Mouse (Mus musculus): ENCODE measurements around the gene Pnrc1. TPM values are rescaled to one million over a fixed set of nuclear protein-coding genes. Genes with fewer than 3 reads are reported as not detected.
"Not testable (repeated sequence)": the region's sequence is repeated elsewhere in the genome, so short reads cannot be mapped to it uniquely, and the experiment has no call there.

Gene Pnrc1
- 100 to 1,000 TPM; 160 to 193 TPM for total RNA-seq (2021)
- long read RNA-seq, experiment 1, transcript Pnrc1-201 (2 exons, 1,648 nt): major isoform, 43 of 46 reads
- long read RNA-seq, experiment 1, partial matches to known transcripts: 1 of 46 reads
- long read RNA-seq, experiment 1, other reads (novel, unspliced or antisense): 1 of 46 reads
- long read RNA-seq, experiment 2, transcript Pnrc1-201 (2 exons, 1,648 nt): major isoform, 43 of 48 reads
- long read RNA-seq, experiment 2, partial matches to known transcripts: 0 of 48 reads
- long read RNA-seq, experiment 2, other reads (novel, unspliced or antisense): 5 of 48 reads

DNA sequence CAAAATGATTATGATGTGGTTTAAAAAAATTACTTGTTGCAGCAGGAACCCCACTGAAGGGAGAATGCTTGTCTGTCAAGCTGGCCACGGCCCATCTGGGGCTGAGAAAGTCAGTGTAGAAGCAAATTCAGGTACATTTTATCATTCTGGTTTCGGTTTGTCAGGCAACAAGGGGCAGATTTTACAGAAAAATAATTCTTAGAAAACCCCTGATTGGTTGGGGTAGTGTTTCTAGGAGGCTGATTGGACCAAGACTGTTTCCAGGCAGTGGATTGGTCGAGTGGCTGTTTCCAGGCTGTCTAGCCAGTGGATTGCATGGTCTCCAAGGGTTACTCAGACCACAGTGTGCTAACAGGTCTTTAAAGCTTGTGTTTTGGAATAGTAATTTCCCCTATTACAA lies at the start of gene Pnrc1:
TSS of gene Pnrc1 (minus strand) at position 162 of the 400 bp plus-strand sequence.
- DNase-seq: peak; percentile 58 to 80

GRCm38 (mm10) chr4:33337999-33338398 lies 48.0 kb upstream of the Pnrc1 start:
- no peak for DNase-seq

GRCm38 (mm10) chr4:33332956-33333455 lies 43.0 kb upstream of the Pnrc1 start:
- no peak for DNase-seq

DNA sequence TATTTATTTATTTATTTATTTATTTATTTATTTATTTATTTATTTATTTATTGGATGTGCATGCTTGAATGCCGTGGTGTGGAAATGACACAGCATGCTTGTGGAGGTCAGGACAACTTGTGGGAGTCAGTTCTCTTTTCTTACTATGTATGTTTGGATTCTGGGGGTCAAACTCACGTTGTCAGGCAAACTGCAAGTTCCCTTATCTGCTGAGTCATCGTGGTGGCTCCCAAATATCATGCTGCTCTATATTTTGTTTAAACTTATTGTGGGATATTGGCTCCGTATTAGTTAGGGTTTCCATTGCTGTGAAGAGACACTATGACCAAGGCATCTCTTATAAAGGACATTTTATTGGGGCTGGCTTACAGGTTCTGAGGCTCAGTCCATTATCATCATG lies 41.2 kb upstream of the Pnrc1 start:
- no peak for DNase-seq

DNA sequence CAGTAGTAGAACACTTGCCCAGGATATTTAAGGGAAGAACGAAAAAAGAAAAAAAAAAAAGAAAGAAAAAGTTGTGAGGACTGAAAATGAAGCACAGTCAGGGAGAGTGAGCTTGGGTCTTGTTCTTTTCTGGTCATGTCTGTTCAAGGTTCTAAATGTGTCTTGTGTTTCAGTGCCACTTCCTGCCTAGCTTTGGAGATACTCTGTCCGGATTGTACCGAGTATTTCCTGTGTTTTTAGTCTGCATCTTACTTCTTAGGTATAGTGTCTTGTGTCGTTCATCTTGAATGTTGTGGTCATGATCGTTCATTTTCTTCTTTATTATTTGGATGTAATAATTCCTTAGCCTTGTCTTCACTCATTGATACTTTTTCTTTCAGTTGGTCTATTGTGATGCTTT lies 25.9 kb upstream of the Pnrc1 start:
- DNase-seq: no peak

- not testable (repeated sequence) for DNase-seq
These were observed 24.2 kb upstream of the Pnrc1 start for GRCm38 (mm10) chr4:33314150-33314549.

- no peak for DNase-seq
These were observed 21.0 kb upstream of the Pnrc1 start for GRCm38 (mm10) chr4:33310840-33311437.

DNA sequence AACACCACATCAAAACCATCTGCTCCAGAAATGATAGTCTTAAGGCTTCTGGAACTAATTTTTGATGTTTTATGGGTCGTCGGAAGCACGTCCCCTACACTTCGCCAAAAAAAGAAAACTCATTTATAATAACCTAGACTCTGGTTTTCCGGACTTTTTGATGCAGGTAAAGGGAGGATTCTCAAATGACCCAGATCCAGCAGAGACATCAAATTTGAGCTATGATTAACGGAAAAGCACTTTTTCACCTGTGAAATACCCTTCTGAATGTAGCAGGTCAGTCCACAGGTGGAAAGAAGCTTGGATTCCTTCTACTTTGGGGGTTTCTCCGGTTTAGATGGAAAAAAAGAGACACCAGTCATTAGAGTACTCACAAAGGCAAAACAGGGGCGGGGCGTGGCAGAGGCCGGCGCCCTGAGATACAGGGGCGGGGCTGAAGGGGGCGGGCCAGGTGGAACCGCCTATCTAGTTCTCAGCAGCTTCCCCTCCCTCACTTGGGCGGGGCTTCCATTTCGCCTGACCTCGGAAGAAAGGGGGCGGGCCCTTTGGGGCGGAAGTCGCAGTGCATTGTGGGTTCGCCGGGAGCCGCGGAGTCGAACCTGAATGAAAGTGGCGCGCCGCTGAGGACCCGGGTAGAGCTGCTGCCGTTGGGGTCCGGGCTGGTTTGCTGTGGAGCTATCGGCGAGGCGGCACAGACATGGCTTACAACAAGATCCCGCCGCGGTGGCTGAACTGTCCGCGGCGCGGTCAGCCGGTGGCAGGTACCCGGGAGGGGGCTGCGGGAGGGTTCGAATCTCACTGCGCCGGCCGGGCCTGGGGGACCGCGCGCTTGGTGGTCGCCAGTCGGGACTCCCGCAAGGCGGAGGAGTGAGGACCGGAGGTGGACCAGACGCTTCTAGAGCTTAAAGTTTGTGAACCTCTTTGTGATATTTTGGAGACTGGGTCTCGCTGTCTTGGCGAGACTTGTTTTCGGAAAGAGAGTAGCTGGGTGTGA lies 20.1 kb upstream of the Pnrc1 start, which contains the start of gene Rngtt:
TSS of gene Rngtt (plus strand) at position 548 of the 994 bp plus-strand sequence.
- peak; percentile 98 for DNase-seq

DNA sequence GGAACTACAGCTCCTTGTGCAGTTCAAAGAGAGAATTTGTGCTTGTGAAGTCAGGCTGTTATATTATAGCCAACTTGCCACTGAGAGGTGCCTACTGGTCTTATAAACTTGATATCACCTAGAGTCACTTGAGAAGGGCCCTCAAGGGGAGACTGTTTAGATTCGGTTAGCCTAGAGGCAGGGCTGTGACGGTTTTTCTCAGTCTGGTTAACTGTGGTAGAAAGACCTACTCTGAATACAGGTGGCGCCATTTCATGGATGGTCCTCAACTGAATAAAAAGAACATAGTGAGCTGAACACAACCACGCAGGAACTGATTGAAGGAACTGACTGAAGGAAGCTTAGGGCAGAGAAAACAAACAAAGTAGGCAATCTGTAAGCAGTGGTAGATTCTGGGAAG lies 17.2 kb upstream of the Pnrc1 start:
- no peak for DNase-seq

GRCm38 (mm10) chr4:33303057-33303456 lies 13.1 kb upstream of the Pnrc1 start:
- DNase-seq: no peak

- DNase-seq: not testable (repeated sequence)
These were observed 11.1 kb upstream of the Pnrc1 start for GRCm38 (mm10) chr4:33300891-33301665.

DNA sequence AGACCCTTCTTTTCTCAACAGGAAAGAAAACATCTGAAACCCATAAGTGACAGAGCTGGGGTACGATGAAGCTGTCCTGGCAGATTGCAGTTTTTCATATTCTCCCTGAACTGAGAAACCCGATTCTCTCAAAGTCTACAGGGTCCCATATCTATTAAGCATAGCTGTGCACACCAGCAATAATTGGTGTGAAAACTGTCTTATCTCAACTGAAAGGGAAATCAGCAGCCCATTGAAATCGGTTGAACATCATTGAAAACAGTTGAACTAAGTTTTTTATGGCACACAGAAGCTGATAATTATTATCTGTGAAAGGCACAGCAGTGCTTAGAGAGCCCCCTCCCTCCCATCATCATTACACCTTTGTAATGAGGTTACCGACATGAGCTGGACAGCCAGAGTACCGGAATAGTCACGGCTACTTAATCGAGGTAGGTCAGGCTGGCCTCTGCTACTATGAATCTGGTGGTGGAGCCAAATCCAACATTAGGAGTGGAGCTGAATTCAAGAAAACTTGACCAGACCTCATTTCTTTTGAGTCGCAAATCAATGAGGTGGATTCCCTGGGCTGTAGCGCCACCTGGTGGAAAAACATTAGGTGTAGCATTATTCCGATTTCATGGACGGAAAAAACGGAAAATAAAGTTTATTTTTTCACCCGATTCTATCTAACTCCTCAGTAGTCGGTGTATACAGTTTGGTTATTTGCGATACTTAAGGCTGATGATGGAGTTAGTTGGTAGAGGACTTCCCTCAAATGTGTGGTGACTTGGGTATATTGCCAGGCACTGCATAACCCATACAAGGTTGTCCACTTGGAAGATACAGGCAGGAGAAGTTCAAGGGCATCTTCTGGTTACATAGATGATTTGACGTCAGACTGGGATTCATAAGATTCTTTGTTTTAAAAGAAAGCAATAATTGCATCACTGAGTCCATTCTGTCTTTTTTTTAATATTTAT lies 2.7 kb upstream of the Pnrc1 start:
- DNase-seq: peak; percentile 65 to 94

DNA sequence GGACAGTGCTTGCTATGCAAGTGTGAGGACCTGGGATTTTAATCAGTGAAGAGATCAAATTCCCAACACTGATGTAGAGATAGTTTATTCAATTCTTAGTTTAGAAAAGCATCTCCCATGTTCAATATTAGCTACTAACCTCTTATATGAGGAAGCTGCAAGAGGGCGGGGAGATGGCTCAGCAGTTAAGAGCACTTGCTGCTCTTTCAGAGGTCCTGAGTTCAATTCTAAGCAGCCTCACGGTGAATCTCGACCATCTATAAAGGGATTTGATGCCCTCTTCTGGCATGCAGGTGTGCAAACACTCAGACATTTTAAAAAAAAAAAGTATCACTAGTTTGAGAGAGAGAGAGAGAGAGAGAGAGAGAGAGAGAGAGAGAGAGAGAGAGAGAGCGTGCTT lies 915 bp upstream of the Pnrc1 start:
- no peak for DNase-seq

- no peak for DNase-seq
These were observed 785 bp downstream of the Pnrc1 start for GRCm38 (mm10) chr4:33289106-33289650.

DNA sequence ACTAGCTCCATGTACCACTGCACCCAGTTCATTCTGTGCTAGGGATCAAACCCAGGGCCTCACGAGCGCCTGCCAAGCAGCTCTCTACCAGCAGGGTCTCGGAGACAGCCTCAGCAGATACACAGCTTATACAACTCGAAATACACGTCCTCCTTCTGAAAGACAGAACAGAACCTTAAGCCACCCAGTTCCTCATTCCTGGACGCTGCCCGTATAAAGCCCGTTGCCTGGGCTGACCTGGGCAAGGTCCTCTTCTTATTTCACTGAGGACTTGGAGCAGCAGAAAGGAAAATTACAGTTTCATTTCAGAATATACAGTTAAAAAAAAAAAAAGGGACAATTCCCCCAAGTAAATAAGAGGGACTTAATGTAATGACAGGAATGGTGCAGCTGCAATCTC lies 4.5 kb downstream of the Pnrc1 start:
- DNase-seq: no peak

GRCm38 (mm10) chr4:33284083-33284880 lies 5.7 kb downstream of the Pnrc1 start:
- no peak for DNase-seq

- DNase-seq: peak; percentile 23 to 64
These were observed 7.9 kb downstream of the Pnrc1 start for GRCm38 (mm10) chr4:33281891-33282685.

- DNase-seq: no peak
These were observed 16.5 kb downstream of the Pnrc1 start for GRCm38 (mm10) chr4:33273437-33273836.

Data from heart, adult 18-20 months (tissue).